Mouse (Mus musculus) layer of hippocampus, postnatal 10 days (tissue): Measurements from ENCODE around the gene Gm10570. TPM values are rescaled to one million over a fixed set of nuclear protein-coding genes. Genes with fewer than 3 reads are reported as not detected.

Experiments
- DNase-seq, 2 experiments: peaks; one replicate each; pipeline ENCODE4 v3.0.0; 2021; ENCODE audit warnings: low spot score in 2 of 2
- total RNA-seq, 2 experiments: library from RNA; stranded (reverse); gene quantifications; 2 replicates each; pipeline ENCODE4 v1.2.3; 2021

Gene Gm10570
- total RNA-seq, 2 experiments from 2014 or later = not detected

GRCm38 (mm10) chr4:130273698-130274345 is 34.7 kb downstream of the Gm10570 start:
- DNase-seq = peak in 1 of 2 experiments; percentile 40

- no peak for DNase-seq
Observed at GRCm38 (mm10) chr4:130270611-130271347, 37.7 kb downstream of the Gm10570 start.

GRCm38 (mm10) chr4:130270089-130270488 is 38.4 kb downstream of the Gm10570 start:
- peak; percentile 61 to 62 for DNase-seq

- no peak for DNase-seq
Observed at GRCm38 (mm10) chr4:130268736-130269135, 39.7 kb downstream of the Gm10570 start.

GRCm38 (mm10) chr4:130267069-130267468 is 41.4 kb downstream of the Gm10570 start:
- DNase-seq = no peak

GRCm38 (mm10) chr4:130266601-130267000 is 41.9 kb downstream of the Gm10570 start:
- DNase-seq = no peak

- DNase-seq = peak; percentile 79 to 80
Observed at GRCm38 (mm10) chr4:130264698-130265349, 43.6 kb downstream of the Gm10570 start.

GRCm38 (mm10) chr4:130264131-130264530 is 44.3 kb downstream of the Gm10570 start:
- no peak for DNase-seq

GRCm38 (mm10) chr4:130260406-130260805 is 48.1 kb downstream of the Gm10570 start:
- no peak for DNase-seq

Other genes with a start within 250 kb of the Gm10570 start
- 10 to 100 TPM; 37.4 to 39.7 TPM for gene Pef1, start 206.1 kb downstream of the Gm10570 start, total RNA-seq
- gene Hcrtr1, start 169.3 kb downstream of the Gm10570 start, total RNA-seq = 10 to 100 TPM; 12.5 to 14.3 TPM
- 1 to 10 TPM; 3.3 TPM for gene Tinagl1, start 133.6 kb downstream of the Gm10570 start, total RNA-seq
- not detected for gene Gm853, start 86.3 kb downstream of the Gm10570 start, total RNA-seq
- 1 to 10 TPM; 6.3 to 6.4 TPM for gene Serinc2, start 29.5 kb downstream of the Gm10570 start, total RNA-seq
- 100 to 1,000 TPM; 142 to 168 TPM for gene Fabp3, start 79 bp downstream of the Gm10570 start, total RNA-seq
- gene Zcchc17, start 51.3 kb upstream of the Gm10570 start, total RNA-seq = 10 to 100 TPM; 54.9 to 57.8 TPM
- 10 to 100 TPM; 30.5 to 37.9 TPM for gene Snrnp40, start 51.5 kb upstream of the Gm10570 start, total RNA-seq